Mouse (Mus musculus) megakaryocyte, embryonic 14.5 days (primary cell): Measurements from ENCODE around the gene Dock4.

Experiments used
- FLI1 ChIP-seq: IDR thresholded peaks from 2 replicates; pipeline ENCODE4 v1.6.1; 2012; ENCODE audit warnings: low read length, inconsistent platforms, mixed read lengths
- GATA1 ChIP-seq: IDR thresholded peaks from 3 replicates; pipeline ENCODE4 v1.6.1; 2012; ENCODE audit warnings: mixed read lengths, low read length, inconsistent platforms, borderline replicate concordance

- TF ChIP-seq GATA1: no peak
- no peak for TF ChIP-seq FLI1
Measured at GRCm38 (mm10) chr12:40767258-40767816, 321.6 kb downstream of the Dock4 start.
